Mouse (Mus musculus): ENCODE measurements around the gene Hist3h2ba. TPM values are rescaled to one million over a fixed set of nuclear protein-coding genes. Genes with fewer than 3 reads are reported as not detected.
A peak's percentile ranks its signal among the peaks of the same experiment; 100 is the strongest.

Gene Hist3h2ba
- polyA plus RNA-seq, 1 experiment from 2014 or later = 2.6 TPM

DNA sequence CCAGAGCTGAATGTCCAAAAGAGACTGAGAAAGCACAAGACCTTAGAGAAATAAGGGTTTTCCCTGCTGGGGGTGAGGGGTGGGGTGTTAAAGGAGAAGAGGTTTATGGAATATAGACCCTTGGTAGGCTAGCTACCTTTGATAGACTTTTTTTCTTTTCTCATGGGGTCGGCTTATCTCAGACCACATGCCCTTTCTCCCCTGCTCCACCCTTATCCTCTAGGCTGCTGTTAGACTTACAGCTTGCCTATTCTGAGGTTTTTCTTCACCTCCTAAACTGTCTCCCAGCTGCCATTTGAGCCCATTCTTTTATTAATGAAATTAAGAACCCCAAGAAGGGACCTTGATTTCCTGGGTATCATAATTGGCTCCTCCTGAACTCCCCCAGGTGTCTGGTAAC lies 34.9 kb upstream of the Hist3h2ba start:
- no peaks in the 10 kb centered on the region for H3K9me3 ChIP-seq (ENCODE audit: low read length)
- H3K27me3 ChIP-seq (replicated peaks; ENCODE audit: insufficient read depth, low read length) = no peaks in the 10 kb centered on the region
- ATAC-seq = no peak
- H3K4me1 ChIP-seq (ENCODE audit: insufficient read depth, low read depth, low read length) = peaks cover 6% of the 10 kb centered on the region; the same call in 1 of the 2 replicates
- no peak overlapping the region for H3K27ac ChIP-seq (ENCODE audit: low read length)
- no peaks in the 10 kb centered on the region for H3K36me3 ChIP-seq (ENCODE audit: insufficient read depth, low read length)
- H3K4me2 ChIP-seq (replicated peaks; ENCODE audit: low read depth, low read length) = no peak overlapping the region
- DNase-seq (ENCODE audit: low spot score) = no peak
- no peak for TF ChIP-seq CTCF (IDR thresholded peaks at IDR 0.05)
- no peak for TF ChIP-seq EP300 (IDR thresholded peaks at IDR 0.05)
- H3K4me3 ChIP-seq (ENCODE audit: low read depth, low read length) = no peak overlapping the region
- no peak overlapping the region for H3K9ac ChIP-seq (replicated peaks; ENCODE audit: low read depth)
- WGBS = 70% methylated on average over 1 of the region's 1 CpGs

DNA sequence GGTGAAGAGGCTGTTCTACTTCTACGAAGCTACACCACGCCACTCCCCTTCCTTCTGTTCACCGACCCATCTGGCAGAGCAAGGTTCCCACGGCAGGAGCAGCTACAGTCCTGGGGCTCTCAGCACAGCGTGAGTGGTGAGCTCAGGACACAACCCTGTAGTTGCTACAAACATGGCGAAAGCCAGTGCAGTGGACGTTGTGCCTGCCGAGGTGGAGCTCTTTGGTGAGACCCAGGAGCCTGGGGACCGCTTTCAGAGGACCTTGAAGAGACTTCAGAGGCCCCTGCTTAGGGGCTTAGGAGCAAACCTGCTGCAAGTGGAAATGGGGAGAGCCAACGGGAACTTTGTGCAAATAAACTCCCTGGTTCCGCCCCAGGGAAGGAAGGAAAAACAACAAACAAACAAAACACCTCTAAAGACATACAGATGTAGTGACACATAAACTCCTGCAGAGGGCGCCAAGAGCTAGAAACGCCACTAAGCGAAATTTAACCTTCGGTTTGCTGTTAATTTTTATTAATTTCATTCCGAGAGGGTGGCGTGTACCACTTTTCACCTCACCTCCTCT lies 34.2 kb upstream of the Hist3h2ba start:
- peak overlapping the region; percentile 81 for H3K4me2 ChIP-seq (replicated peaks; ENCODE audit: low read depth, low read length)
- no peaks in the 10 kb centered on the region for H3K36me3 ChIP-seq (ENCODE audit: insufficient read depth, low read length)
- no peaks in the 10 kb centered on the region for H3K27me3 ChIP-seq (replicated peaks; ENCODE audit: insufficient read depth, low read length)
- peaks cover 6% of the 10 kb centered on the region; the same call in 1 of the 2 replicates for H3K4me1 ChIP-seq (ENCODE audit: insufficient read depth, low read depth, low read length)
- peak overlapping the region; percentile 48 for H3K9ac ChIP-seq (replicated peaks; ENCODE audit: low read depth)
- H3K4me3 ChIP-seq (ENCODE audit: low read depth, low read length) = peak overlapping the region; percentile 39
- peak; percentile 59 for ATAC-seq
- 0 out of 2 replicates have a peak overlapping the region, but pooled peaks have one; percentile 14 for H3K27ac ChIP-seq (ENCODE audit: low read length)
- DNase-seq (ENCODE audit: low spot score) = peak; percentile 79
- peak; percentile 78 for TF ChIP-seq CTCF (IDR thresholded peaks at IDR 0.05)
- no peak for TF ChIP-seq EP300 (IDR thresholded peaks at IDR 0.05)
- H3K9me3 ChIP-seq (ENCODE audit: low read length) = no peaks in the 10 kb centered on the region
- WGBS = 8% methylated on average over 17 of the region's 17 CpGs

DNA sequence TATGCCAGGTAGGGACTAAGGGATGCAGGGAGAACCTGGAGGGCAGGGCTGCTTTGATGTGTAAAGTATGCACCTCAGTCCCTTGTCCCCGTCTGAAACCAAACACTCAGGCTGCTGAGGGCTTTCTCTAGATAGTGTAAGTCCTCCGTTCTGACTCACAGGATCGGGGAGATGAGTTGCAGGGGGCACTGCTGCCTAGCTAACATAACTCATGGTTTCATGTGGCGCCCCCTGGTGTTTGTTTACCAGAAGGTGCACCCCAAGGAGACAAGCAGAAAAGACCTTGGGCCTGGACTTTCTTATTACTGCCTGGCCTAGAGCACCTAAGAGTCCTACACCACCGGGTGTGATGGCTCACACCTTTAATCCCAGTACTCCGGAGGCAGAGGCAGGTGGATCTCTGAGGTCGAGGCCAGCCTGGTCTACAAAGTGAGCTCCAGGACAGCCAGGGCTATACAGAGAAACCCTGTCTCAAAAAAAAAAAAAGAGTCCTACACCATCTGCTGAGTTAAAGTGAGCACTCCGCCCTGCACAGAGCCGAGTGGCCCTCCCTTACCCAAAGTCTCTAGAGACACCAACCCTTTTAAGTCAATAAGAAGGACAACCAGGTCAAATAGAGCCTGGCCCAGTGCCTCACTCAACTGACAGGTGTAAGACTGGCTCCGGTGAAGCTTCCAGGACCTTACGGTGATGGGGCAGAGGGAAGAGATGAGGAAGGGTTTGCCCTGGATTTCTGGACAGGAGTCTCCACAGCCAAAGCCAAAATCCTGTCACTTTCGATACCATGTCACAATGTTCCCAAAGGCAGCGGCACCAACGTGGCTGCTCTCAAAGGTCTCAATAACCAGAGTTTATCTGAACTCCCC lies 31.6 kb upstream of the Hist3h2ba start:
- DNase-seq (ENCODE audit: low spot score) = peak; percentile 79
- 45% methylated on average over 14 of the region's 14 CpGs for WGBS
- peaks cover 6% of the 10 kb centered on the region; the same call in 1 of the 2 replicates for H3K4me1 ChIP-seq (ENCODE audit: insufficient read depth, low read depth, low read length)

DNA sequence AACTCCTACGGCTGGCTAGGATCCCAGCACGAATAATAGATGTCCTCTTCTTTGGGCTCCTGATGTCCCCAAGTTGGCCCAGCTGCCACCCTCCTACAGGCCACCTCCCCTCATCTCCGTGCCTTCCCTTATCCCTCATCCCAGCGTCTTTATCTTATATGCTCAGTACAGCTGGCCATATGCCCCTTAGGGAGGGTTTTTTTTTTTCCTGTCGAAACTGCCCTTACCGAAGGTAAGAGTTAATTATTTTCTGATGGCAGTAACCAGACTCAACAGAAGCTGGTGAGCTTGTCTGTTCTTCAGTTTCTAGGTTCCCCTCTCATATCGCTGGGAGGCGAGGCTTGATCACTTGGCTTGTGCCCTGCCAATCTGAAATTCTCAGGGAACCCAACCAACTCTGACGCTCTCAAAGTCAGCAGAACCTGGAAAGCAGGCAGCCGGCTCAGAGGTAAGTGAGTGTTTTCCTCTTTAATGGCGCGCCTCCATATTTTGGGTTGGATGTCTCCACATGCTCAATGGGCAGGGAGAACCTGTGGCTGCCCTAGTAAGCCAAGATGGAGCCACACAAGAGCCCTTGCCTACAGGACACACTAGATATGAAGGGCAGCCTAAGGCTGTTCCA lies 30.9 kb upstream of the Hist3h2ba start, which contains the start of gene Btnl10:
Btnl10 (plus strand) TSS at position 164 of the 622 bp plus-strand sequence.
- no peak within 1 kb of the TSS for H3K27ac ChIP-seq (ENCODE audit: low read length)
- H3K27me3 ChIP-seq (replicated peaks; ENCODE audit: insufficient read depth, low read length) = no peaks in the 10 kb centered on the region
- ATAC-seq (no peak), DNase-seq (ENCODE audit: low spot score) (no peak)
- no peaks in the 10 kb centered on the region for H3K9me3 ChIP-seq (ENCODE audit: low read length)
- no peak within 1 kb of the TSS for H3K9ac ChIP-seq (replicated peaks; ENCODE audit: low read depth)
- TF ChIP-seq EP300 (IDR thresholded peaks at IDR 0.05) (no peak), CTCF (IDR thresholded peaks at IDR 0.05) (no peak)
- H3K4me1 ChIP-seq (ENCODE audit: insufficient read depth, low read depth, low read length) = peaks cover 6% of the 10 kb centered on the region; the same call in 1 of the 2 replicates
- no peaks in the 10 kb centered on the region for H3K36me3 ChIP-seq (ENCODE audit: insufficient read depth, low read length)
- WGBS = 80% methylated on average over 12 of the region's 12 CpGs
- H3K4me2 ChIP-seq (replicated peaks; ENCODE audit: low read depth, low read length) = no peak within 1 kb of the TSS
- no peak within 1 kb of the TSS for H3K4me3 ChIP-seq (ENCODE audit: low read depth, low read length)

More for the DNA sequence above, 31.6 kb upstream of the Hist3h2ba start:
- Histone ChIP-seq H3K9me3 (ENCODE audit: low read length) (no peaks in the 10 kb centered on the region), H3K4me2 (replicated peaks; ENCODE audit: low read depth, low read length) (no peak overlapping the region), H3K27ac (ENCODE audit: low read length) (no peak overlapping the region), H3K36me3 (ENCODE audit: insufficient read depth, low read length) (no peaks in the 10 kb centered on the region), H3K4me3 (ENCODE audit: low read depth, low read length) (no peak overlapping the region), H3K27me3 (replicated peaks; ENCODE audit: insufficient read depth, low read length) (no peaks in the 10 kb centered on the region), H3K9ac (replicated peaks; ENCODE audit: low read depth) (no peak overlapping the region)
- ATAC-seq = peak; percentile 77
- TF ChIP-seq CTCF (IDR thresholded peaks at IDR 0.05) (peak; percentile 79), EP300 (IDR thresholded peaks at IDR 0.05) (no peak)

DNA sequence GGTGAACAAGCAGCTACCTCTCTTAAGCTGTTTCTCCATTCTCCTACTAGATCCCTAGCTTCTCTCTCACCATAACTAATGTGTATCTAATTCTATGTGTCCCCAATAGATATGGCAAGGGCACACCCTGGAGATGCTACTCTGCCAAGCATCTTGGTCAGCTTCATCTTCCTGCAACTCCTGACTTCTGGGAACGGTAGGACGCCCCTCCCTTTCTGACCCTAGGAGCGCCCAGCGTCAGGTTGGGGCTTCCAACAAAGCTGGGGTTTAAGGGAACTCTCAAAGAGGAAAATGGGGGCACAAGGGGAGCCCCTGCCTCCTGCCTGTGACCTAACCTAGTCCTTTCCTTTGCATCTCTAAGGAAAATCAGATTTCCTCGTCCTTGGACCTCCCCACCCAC lies 30.0 kb upstream of the Hist3h2ba start:
- DNase-seq (ENCODE audit: low spot score) (no peak), ATAC-seq (no peak)
- H3K27me3 ChIP-seq (replicated peaks; ENCODE audit: insufficient read depth, low read length) = no peaks in the 10 kb centered on the region
- no peak overlapping the region for H3K9ac ChIP-seq (replicated peaks; ENCODE audit: low read depth)
- no peak overlapping the region for H3K4me3 ChIP-seq (ENCODE audit: low read depth, low read length)
- no peaks in the 10 kb centered on the region for H3K9me3 ChIP-seq (ENCODE audit: low read length)
- TF ChIP-seq EP300 (IDR thresholded peaks at IDR 0.05) = no peak
- TF ChIP-seq CTCF (IDR thresholded peaks at IDR 0.05) = no peak
- H3K27ac ChIP-seq (ENCODE audit: low read length) = no peak overlapping the region
- H3K4me2 ChIP-seq (replicated peaks; ENCODE audit: low read depth, low read length) = no peak overlapping the region
- no peaks in the 10 kb centered on the region for H3K36me3 ChIP-seq (ENCODE audit: insufficient read depth, low read length)
- H3K4me1 ChIP-seq (ENCODE audit: insufficient read depth, low read depth, low read length) = peaks cover 6% of the 10 kb centered on the region; the same call in 1 of the 2 replicates
- 64% methylated on average over 5 of the region's 5 CpGs for WGBS

DNA sequence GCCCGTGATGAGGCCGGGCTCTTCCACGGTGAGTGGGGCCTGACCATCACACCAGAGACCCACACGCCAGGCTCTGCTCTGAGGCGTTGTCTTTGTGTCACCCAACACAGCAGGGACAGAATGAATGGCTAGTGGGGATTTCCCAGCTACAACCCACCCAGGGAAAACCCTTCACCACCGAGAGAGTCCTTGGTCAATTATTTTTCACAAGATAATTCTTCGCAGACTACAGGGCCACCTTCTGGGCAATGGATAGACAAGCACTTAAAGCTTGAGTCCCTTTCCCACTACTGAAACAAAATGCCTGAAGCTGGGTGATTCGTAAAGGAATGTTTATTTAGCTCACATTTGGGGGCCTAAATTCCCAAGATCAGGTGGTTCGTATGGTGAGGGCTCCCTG lies 26.3 kb upstream of the Hist3h2ba start:
- no peaks in the 10 kb centered on the region for H3K9me3 ChIP-seq (ENCODE audit: low read length)
- H3K27ac ChIP-seq (ENCODE audit: low read length) = no peak overlapping the region
- no peak for TF ChIP-seq CTCF (IDR thresholded peaks at IDR 0.05)
- TF ChIP-seq EP300 (IDR thresholded peaks at IDR 0.05) = no peak
- H3K9ac ChIP-seq (replicated peaks; ENCODE audit: low read depth) = no peak overlapping the region
- 76% methylated on average over 9 of the region's 9 CpGs for WGBS
- no peaks in the 10 kb centered on the region for H3K27me3 ChIP-seq (replicated peaks; ENCODE audit: insufficient read depth, low read length)
- DNase-seq (ENCODE audit: low spot score) (no peak), ATAC-seq (no peak)
- H3K4me2 ChIP-seq (replicated peaks; ENCODE audit: low read depth, low read length) = no peak overlapping the region
- no peaks in the 10 kb centered on the region for H3K4me1 ChIP-seq (ENCODE audit: insufficient read depth, low read depth, low read length)
- H3K4me3 ChIP-seq (ENCODE audit: low read depth, low read length) = no peak overlapping the region
- H3K36me3 ChIP-seq (ENCODE audit: insufficient read depth, low read length) = no peaks in the 10 kb centered on the region

Data from lung, postnatal 0 days (tissue).